Mouse (Mus musculus) limb, embryonic 15.5 days (tissue): ENCODE data around the gene Cib3. TPM values are rescaled to one million over a fixed set of nuclear protein-coding genes. Genes with fewer than 3 reads are reported as not detected.

ENCODE experiments used
- ATAC-seq: fragments of 200-750 bp; cut with Nextera tagmentation; 2 replicates; pipeline ENCODE4 v1.8.0; 2017; ENCODE audit warnings: low read depth, moderate TSS enrichment; ENCODE audit not compliant: insufficient number of reproducible peaks, low FRiP score, low TSS enrichment
- H3K27ac ChIP-seq: fragments of 300-500 bp; sonication (generic); 2 replicates; pipeline ENCODE4 v1.5.1; 2015; ENCODE audit warnings: moderate library complexity, mild to moderate bottlenecking, inconsistent platforms
- H3K27me3 ChIP-seq: fragments of 300-500 bp; sonication (generic); 2 replicates; pipeline ENCODE4 v1.6.1; 2015; ENCODE audit warnings: inconsistent platforms
- H3K36me3 ChIP-seq: fragments of 300-500 bp; sonication (generic); 2 replicates; pipeline ENCODE4 v1.6.1; 2015; ENCODE audit warnings: inconsistent platforms
- H3K4me1 ChIP-seq: fragments of 300-500 bp; sonication (generic); 2 replicates; pipeline ENCODE4 v1.6.1; 2015; ENCODE audit warnings: inconsistent platforms
- H3K4me2 ChIP-seq: fragments of 300-500 bp; sonication (generic); 2 replicates; pipeline ENCODE4 v1.6.1; 2015; ENCODE audit warnings: mild to moderate bottlenecking, inconsistent platforms
- H3K4me3 ChIP-seq: fragments of 300-500 bp; sonication (generic); 2 replicates; pipeline ENCODE4 v1.5.1; 2015; ENCODE audit warnings: mild to moderate bottlenecking, inconsistent platforms
- H3K9ac ChIP-seq: fragments of 300-500 bp; sonication (generic); 2 replicates; pipeline ENCODE4 v1.6.1; 2015; ENCODE audit warnings: inconsistent platforms
- H3K9me3 ChIP-seq: fragments of 300-500 bp; sonication (generic); 2 replicates; pipeline ENCODE4 v1.6.1; 2016; ENCODE audit warnings: inconsistent platforms
- WGBS: fragments of 180-500 bp; shearing (Covaris S2); methylation state at CpG from one replicate; pipeline ENCODE4 v1.1.7; 2015; 5-methylcytosine and 5-hydroxymethylcytosine counted together
- polyA plus RNA-seq: library from polyadenylated mRNA; unstranded; fragments of >200 nt; fragmentation: Nextera tagmentation; extraction: Ambion mirVana; gene quantifications from 2 replicates; pipeline ENCODE4 v1.2.1, GENCODE M21; 2015

Cib3 gene
- polyA plus RNA-seq: not detected in 2 replicates

DNA sequence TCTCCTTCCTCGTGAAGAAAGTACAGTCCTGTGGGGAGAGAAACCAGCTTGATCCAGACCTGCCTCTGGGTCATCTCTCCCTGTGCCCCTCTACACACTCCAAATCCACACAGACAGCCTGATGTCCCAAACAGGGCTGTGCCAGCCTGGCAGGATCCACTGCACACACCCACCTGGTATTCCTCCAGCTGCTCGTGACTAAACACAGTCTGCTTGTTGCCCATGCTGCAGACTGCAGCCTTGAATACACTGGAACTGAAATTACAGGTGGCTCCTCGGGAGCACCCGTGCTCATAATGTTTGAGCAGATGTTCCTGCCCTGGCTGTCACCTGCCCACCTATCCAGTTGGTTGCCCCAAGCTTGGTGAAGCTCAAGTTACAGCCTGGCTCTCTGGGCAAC, at the start of gene Cib3:
Gene Cib3, minus strand, starts transcription at position 87 of the 400 bp plus-strand sequence.
- H3K9ac ChIP-seq: no peak within 1 kb of the TSS
- H3K27ac ChIP-seq: no peak within 1 kb of the TSS
- H3K4me3 ChIP-seq: no peak within 1 kb of the TSS
- no peaks in the 10 kb centered on the region for H3K9me3 ChIP-seq
- H3K36me3 ChIP-seq: no peaks in the 10 kb centered on the region
- H3K4me2 ChIP-seq: no peak within 1 kb of the TSS
- no peaks in the 10 kb centered on the region for H3K4me1 ChIP-seq
- H3K27me3 ChIP-seq: peaks cover 4% of the 10 kb centered on the region; the same call in 1 of the 2 replicates
- no peak for ATAC-seq
- WGBS: 48% methylated on average over 4 of the region's 4 CpGs

GRCm38 (mm10) chr8:72261872-72262271, 49.2 kb upstream of the Cib3 start:
- no peak for ATAC-seq
- Histone ChIP-seq H3K4me3 (no peak overlapping the region), H3K9ac (no peak overlapping the region), H3K27me3 (no peaks in the 10 kb centered on the region), H3K4me1 (peaks cover 5% of the 10 kb centered on the region), H3K27ac (no peak overlapping the region), H3K36me3 (peaks cover 2% of the 10 kb centered on the region; the same call in 1 of the 2 replicates), H3K4me2 (no peak overlapping the region), H3K9me3 (no peaks in the 10 kb centered on the region)
- 51% methylated on average over 5 of the region's 5 CpGs for WGBS

DNA sequence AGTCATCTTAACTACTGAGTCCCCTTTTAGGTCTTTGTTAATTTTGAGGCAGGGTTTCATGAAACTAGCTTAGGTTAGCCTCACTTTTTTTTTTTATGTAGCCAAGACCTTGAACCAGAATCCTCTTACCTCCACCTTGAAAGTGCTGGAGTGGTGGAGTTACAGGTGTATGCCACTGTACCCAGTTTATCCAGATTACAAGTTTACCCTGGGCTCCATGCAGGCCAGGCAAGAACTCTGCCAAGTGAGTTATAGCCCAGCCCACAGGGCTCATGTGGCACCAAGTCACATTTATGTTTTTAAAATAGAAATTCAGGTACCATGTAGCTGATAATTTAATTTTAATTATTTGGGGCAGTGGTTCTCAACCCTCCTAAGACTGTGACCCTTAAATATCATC, 48.8 kb upstream of the Cib3 start:
- Histone ChIP-seq H3K9ac (no peak overlapping the region), H3K27ac (no peak overlapping the region), H3K36me3 (peaks cover 6% of the 10 kb centered on the region; the same call in 1 of the 2 replicates), H3K27me3 (no peaks in the 10 kb centered on the region), H3K4me1 (peaks cover 5% of the 10 kb centered on the region), H3K4me2 (no peak overlapping the region), H3K4me3 (no peak overlapping the region), H3K9me3 (no peaks in the 10 kb centered on the region)
- no peak for ATAC-seq

DNA sequence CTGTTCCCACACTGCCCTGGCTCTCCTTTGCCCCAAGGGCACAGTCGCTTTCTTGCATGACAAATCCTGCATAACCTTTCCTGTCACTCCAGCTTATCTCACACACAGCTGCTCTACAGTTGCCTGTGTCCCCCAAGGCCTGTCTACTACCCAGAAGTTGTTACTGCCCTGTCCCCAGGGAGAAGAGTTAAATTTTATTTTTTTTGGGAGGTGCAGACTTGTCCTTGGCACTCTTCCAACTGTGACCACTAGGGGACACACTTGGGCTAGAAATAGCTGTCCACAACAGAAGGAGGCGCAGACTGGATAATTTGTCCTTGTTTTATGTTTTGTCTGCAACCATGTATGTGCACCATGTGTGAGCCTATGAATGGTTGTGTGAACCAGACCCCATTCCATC, 48.4 kb upstream of the Cib3 start:
- Histone ChIP-seq H3K36me3 (peaks cover 6% of the 10 kb centered on the region; the same call in 1 of the 2 replicates), H3K27ac (no peak overlapping the region), H3K27me3 (no peaks in the 10 kb centered on the region), H3K4me2 (no peak overlapping the region), H3K4me3 (no peak overlapping the region), H3K9me3 (no peaks in the 10 kb centered on the region), H3K9ac (no peak overlapping the region), H3K4me1 (peaks cover 5% of the 10 kb centered on the region)
- ATAC-seq: no peak
- WGBS: 34% methylated on average over 2 of the region's 2 CpGs

- Histone ChIP-seq H3K27me3 (no peaks in the 10 kb centered on the region), H3K27ac (no peak overlapping the region), H3K36me3 (peaks cover 8% of the 10 kb centered on the region), H3K4me3 (no peak overlapping the region), H3K9me3 (no peaks in the 10 kb centered on the region), H3K9ac (no peak overlapping the region), H3K4me1 (peaks cover 5% of the 10 kb centered on the region), H3K4me2 (no peak overlapping the region)
- 31% methylated on average over 4 of the region's 4 CpGs for WGBS
- no peak for ATAC-seq
Measured at GRCm38 (mm10) chr8:72260585-72260984, 47.9 kb upstream of the Cib3 start.

GRCm38 (mm10) chr8:72259862-72260261, 47.2 kb upstream of the Cib3 start:
- no peak overlapping the region for H3K9ac ChIP-seq
- no peaks in the 10 kb centered on the region for H3K27me3 ChIP-seq

GRCm38 (mm10) chr8:72257902-72258238, 45.2 kb upstream of the Cib3 start:
- 81% methylated on average over 1 of the region's 1 CpGs for WGBS
- no peak overlapping the region for H3K9ac ChIP-seq
- no peaks in the 10 kb centered on the region for H3K27me3 ChIP-seq
- H3K36me3 ChIP-seq: peaks cover 33% of the 10 kb centered on the region
- peaks cover 5% of the 10 kb centered on the region for H3K4me1 ChIP-seq
- no peaks in the 10 kb centered on the region for H3K9me3 ChIP-seq
- no peak overlapping the region for H3K27ac ChIP-seq
- ATAC-seq: no peak
- no peak overlapping the region for H3K4me3 ChIP-seq
- no peak overlapping the region for H3K4me2 ChIP-seq

More at GRCm38 (mm10) chr8:72259862-72260261, 47.2 kb upstream of the Cib3 start:
- Histone ChIP-seq H3K36me3 (peaks cover 15% of the 10 kb centered on the region), H3K4me3 (no peak overlapping the region), H3K4me1 (peaks cover 5% of the 10 kb centered on the region), H3K27ac (no peak overlapping the region), H3K4me2 (no peak overlapping the region), H3K9me3 (no peaks in the 10 kb centered on the region)
- 65% methylated on average over 2 of the region's 2 CpGs for whole genome bisulfite sequencing
- no peak for ATAC-seq

GRCm38 (mm10) chr8:72257171-72257901, 44.7 kb upstream of the Cib3 start:
- WGBS: 53% methylated on average over 7 of the region's 7 CpGs
- Histone ChIP-seq H3K9me3 (no peaks in the 10 kb centered on the region), H3K4me2 (no peak overlapping the region), H3K27ac (no peak overlapping the region), H3K27me3 (no peaks in the 10 kb centered on the region), H3K9ac (no peak overlapping the region), H3K4me1 (peaks cover 5% of the 10 kb centered on the region), H3K4me3 (no peak overlapping the region), H3K36me3 (peaks cover 39% of the 10 kb centered on the region)
- no peak for ATAC-seq

DNA sequence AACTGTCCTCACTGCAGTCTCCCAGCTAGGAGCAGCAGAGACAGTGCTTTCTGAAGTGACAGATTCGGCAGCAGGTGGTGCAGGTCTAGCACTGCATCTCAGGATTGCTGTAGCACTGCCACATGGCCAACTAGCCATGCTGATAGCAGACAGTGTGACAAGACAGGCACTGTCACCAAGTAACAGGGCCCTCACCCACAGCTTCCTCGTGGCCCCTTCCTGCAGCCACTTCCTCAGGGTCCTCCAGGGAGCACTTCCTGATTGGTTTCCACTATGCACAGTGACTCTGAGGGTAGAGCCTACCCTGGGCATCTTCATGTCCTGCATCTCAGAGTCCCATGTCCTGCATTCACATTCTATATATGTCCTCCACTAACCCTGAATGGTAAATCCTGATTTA, 32.0 kb upstream of the Cib3 start:
- peaks cover 39% of the 10 kb centered on the region for H3K36me3 ChIP-seq
- ATAC-seq: no peak
- H3K27me3 ChIP-seq: no peaks in the 10 kb centered on the region
- 67% methylated on average over 2 of the region's 2 CpGs for WGBS
- H3K4me2 ChIP-seq: no peak overlapping the region
- peaks cover 14% of the 10 kb centered on the region for H3K4me1 ChIP-seq
- H3K9me3 ChIP-seq: no peaks in the 10 kb centered on the region
- no peak overlapping the region for H3K4me3 ChIP-seq
- no peak overlapping the region for H3K9ac ChIP-seq
- H3K27ac ChIP-seq: no peak overlapping the region

- H3K9ac ChIP-seq: no peak overlapping the region
- 97% methylated on average over 1 of the region's 1 CpGs for WGBS
- H3K27me3 ChIP-seq: no peaks in the 10 kb centered on the region
- peaks cover 23% of the 10 kb centered on the region for H3K36me3 ChIP-seq
- peaks cover 16% of the 10 kb centered on the region for H3K4me1 ChIP-seq
- no peak overlapping the region for H3K4me3 ChIP-seq
- H3K4me2 ChIP-seq: no peak overlapping the region
- no peaks in the 10 kb centered on the region for H3K9me3 ChIP-seq
- no peak overlapping the region for H3K27ac ChIP-seq
- ATAC-seq: no peak
Measured at GRCm38 (mm10) chr8:72242226-72242625, 29.6 kb upstream of the Cib3 start.

DNA sequence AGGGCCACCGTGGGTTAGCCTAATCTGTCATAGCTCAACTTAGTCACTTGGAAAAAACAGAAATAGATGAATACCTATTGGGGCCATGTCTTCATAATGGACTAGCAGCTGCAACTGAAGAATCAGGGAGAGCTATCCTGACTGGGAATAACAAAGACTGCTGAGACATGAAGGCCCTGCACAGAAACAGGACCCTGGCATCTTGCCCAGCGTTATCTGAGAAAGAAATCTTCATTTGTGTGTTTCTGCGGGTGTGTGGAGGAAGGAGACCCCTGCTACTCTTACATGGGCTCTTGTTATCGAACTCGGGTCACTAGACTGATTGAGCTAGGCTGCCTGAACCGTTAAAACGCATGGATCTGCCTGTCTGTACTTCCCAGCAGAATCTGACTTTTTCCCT, 28.3 kb upstream of the Cib3 start:
- Histone ChIP-seq H3K9me3 (no peaks in the 10 kb centered on the region), H3K36me3 (peaks cover 12% of the 10 kb centered on the region; the same call in 1 of the 2 replicates), H3K4me2 (peak overlapping the region; percentile 80), H3K9ac (peak overlapping the region; percentile 65; the same call in 1 of the 2 replicates), H3K4me1 (peaks cover 16% of the 10 kb centered on the region), H3K27me3 (no peaks in the 10 kb centered on the region), H3K4me3 (peak overlapping the region; percentile 77), H3K27ac (no peak overlapping the region)
- ATAC-seq: no peak
- 70% methylated on average over 7 of the region's 7 CpGs for WGBS

GRCm38 (mm10) chr8:72240403-72240763, 27.7 kb upstream of the Cib3 start:
- Histone ChIP-seq H3K36me3 (peaks cover 12% of the 10 kb centered on the region; the same call in 1 of the 2 replicates), H3K4me2 (peak overlapping the region; percentile 80), H3K27ac (peak overlapping the region; percentile 99), H3K4me3 (peak overlapping the region; percentile 77), H3K9me3 (no peaks in the 10 kb centered on the region), H3K27me3 (no peaks in the 10 kb centered on the region), H3K9ac (peak overlapping the region; percentile 65), H3K4me1 (peaks cover 16% of the 10 kb centered on the region)
- 1% methylated on average over 24 of the region's 24 CpGs for WGBS
- ATAC-seq: no peak; the same call in 1 of the 2 replicates
